Mouse (Mus musculus) CH12.LX (cell line): ENCODE results near the gene Syt9. TPM values are rescaled to one million over a fixed set of nuclear protein-coding genes. Genes with fewer than 3 reads are reported as not detected.

Source experiments
- DNase-seq: peaks from one replicate; pipeline ENCODE4 v3.0.0-alpha.2; 2013; ENCODE audit errors: extremely low read depth
- H3K27ac ChIP-seq: 2 replicates; pipeline ENCODE4 v1.5.1; 2012; ENCODE audit warnings: low read depth, mild to moderate bottlenecking, control low read depth, moderate library complexity; ENCODE audit not compliant: insufficient read depth
- H3K27me3 ChIP-seq: replicated peaks from 2 replicates; pipeline ENCODE3; 2012; ENCODE audit warnings: inconsistent platforms
- H3K36me3 ChIP-seq, 2 experiments: replicated peaks in 1 of 2; 2 replicates each; pipeline versions ENCODE3 to v1.6.1; 2012; ENCODE audit warnings: inconsistent platforms in 1 of 2, low read length in 1 of 2, mild to moderate bottlenecking in 1 of 2, mixed read lengths in 1 of 2, moderate library complexity in 1 of 2; ENCODE audit not compliant: control insufficient read depth in 1 of 2, insufficient read depth in 1 of 2
- H3K4me1 ChIP-seq, 2 experiments: 2 replicates each; pipeline ENCODE4 v1.6.1; 2012; ENCODE audit warnings: inconsistent platforms in 1 of 2, moderate library complexity in 1 of 2; ENCODE audit not compliant: insufficient read depth in 2 of 2, control insufficient read depth in 1 of 2
- H3K4me2 ChIP-seq: 2 replicates; pipeline ENCODE4 v1.6.1; 2012; ENCODE audit warnings: low read depth, mild to moderate bottlenecking, control low read depth; ENCODE audit not compliant: poor library complexity, insufficient read depth, severe bottlenecking
- H3K4me3 ChIP-seq, 3 experiments: fragments of 150-350 bp in 1 of 3; sonication (generic) in 1 of 3; replicated peaks in 1 of 3; 2 replicates each; pipeline versions ENCODE3 to v1.5.1; 2011 to 2012; ENCODE audit warnings: low read depth in 2 of 3, low read length in 2 of 3, mild to moderate bottlenecking in 2 of 3, moderate library complexity in 2 of 3, control low read depth in 1 of 3, improper control_type of control experiment in 1 of 3, inconsistent platforms in 1 of 3, mixed read lengths in 1 of 3; ENCODE audit not compliant: poor library complexity in 1 of 3
- H3K79me2 ChIP-seq: replicated peaks from 2 replicates; pipeline ENCODE4 v1.6.1; 2012; ENCODE audit warnings: mild to moderate bottlenecking, moderate library complexity; ENCODE audit not compliant: control insufficient read depth, poor library complexity, insufficient read depth, severe bottlenecking; ENCODE audit errors: extremely low read depth
- H3K9ac ChIP-seq: 2 replicates; pipeline ENCODE4 v1.6.1; 2012; ENCODE audit warnings: low read depth, mild to moderate bottlenecking, control low read depth, moderate library complexity; ENCODE audit not compliant: insufficient read depth
- H3K9me3 ChIP-seq: replicated peaks from 2 replicates; pipeline ENCODE3; 2012; ENCODE audit warnings: low read length, inconsistent platforms, mixed read lengths
- BHLHE40 ChIP-seq: IDR thresholded peaks from 2 replicates; pipeline ENCODE4 v1.6.1; 2011; ENCODE audit warnings: mild to moderate bottlenecking, low read depth, low read length, improper control_type of control experiment
- CHD1 ChIP-seq: IDR thresholded peaks from 2 replicates; pipeline ENCODE4 v1.6.1; 2012; ENCODE audit warnings: low read depth, low read length, improper control_type of control experiment, inconsistent platforms
- CHD2 ChIP-seq: IDR thresholded peaks from 2 replicates; pipeline ENCODE4 v1.6.1; 2011; ENCODE audit warnings: low read length, improper control_type of control experiment
- CTCF ChIP-seq, 2 experiments: IDR thresholded peaks in 1 of 2; conservative IDR thresholded peaks in 1 of 2; 2 replicates each; pipeline ENCODE4 v1.5.1; 2011 to 2012; ENCODE audit warnings: low read depth in 2 of 2, low read length in 2 of 2, improper control_type of control experiment in 1 of 2, inconsistent platforms in 1 of 2, mild to moderate bottlenecking in 1 of 2, moderate library complexity in 1 of 2
- E2F4 ChIP-seq: IDR thresholded peaks from 2 replicates; pipeline ENCODE4 v1.6.1; 2011; ENCODE audit warnings: low read depth, low read length, improper control_type of control experiment; ENCODE audit not compliant: insufficient replicate concordance
- ELF1 ChIP-seq: IDR thresholded peaks from 2 replicates; pipeline ENCODE4 v1.6.1; 2014; ENCODE audit warnings: low read depth, mild to moderate bottlenecking, inconsistent platforms, low read length, improper control_type of control experiment
- EP300 ChIP-seq: IDR thresholded peaks from 2 replicates; pipeline ENCODE4 v1.6.1; 2011; ENCODE audit warnings: low read length, improper control_type of control experiment
- ETS1 ChIP-seq: conservative IDR thresholded peaks from 2 replicates; pipeline ENCODE4 v1.6.1; 2012; ENCODE audit warnings: low read depth, mild to moderate bottlenecking, inconsistent platforms, low read length, improper control_type of control experiment, moderate library complexity
- GABPA ChIP-seq: IDR thresholded peaks from 2 replicates; pipeline ENCODE4 v1.6.1; 2012; ENCODE audit warnings: low read depth, low read length, improper control_type of control experiment, inconsistent platforms; ENCODE audit not compliant: insufficient replicate concordance
- HCFC1 ChIP-seq: IDR thresholded peaks from 2 replicates; pipeline ENCODE4 v1.6.1; 2012; ENCODE audit warnings: low read depth, mild to moderate bottlenecking, inconsistent platforms, low read length, improper control_type of control experiment
- IRF4 ChIP-seq: IDR thresholded peaks from 2 replicates; pipeline ENCODE4 v1.6.1; 2014; ENCODE audit warnings: low read depth, mild to moderate bottlenecking, inconsistent platforms, low read length, improper control_type of control experiment
- JUN ChIP-seq: IDR thresholded peaks from 2 replicates; pipeline ENCODE4 v1.6.1; 2011; ENCODE audit warnings: low read depth, mild to moderate bottlenecking, low read length, improper control_type of control experiment, moderate library complexity; ENCODE audit not compliant: insufficient read depth
- JUND ChIP-seq: conservative IDR thresholded peaks from 2 replicates; pipeline ENCODE4 v1.6.1; 2011; ENCODE audit warnings: low read depth, low read length, improper control_type of control experiment
- KAT2A ChIP-seq: IDR thresholded peaks from 2 replicates; pipeline ENCODE4 v1.6.1; 2012; ENCODE audit warnings: low read length, improper control_type of control experiment, inconsistent platforms; ENCODE audit not compliant: insufficient replicate concordance
- MAFK ChIP-seq: IDR thresholded peaks from 2 replicates; pipeline ENCODE4 v1.6.1; 2011; ENCODE audit warnings: low read length, improper control_type of control experiment; ENCODE audit not compliant: insufficient replicate concordance
- MAX ChIP-seq: IDR thresholded peaks from 2 replicates; pipeline ENCODE4 v1.6.1; 2011; ENCODE audit warnings: low read length, improper control_type of control experiment
- MAZ ChIP-seq: IDR thresholded peaks from 2 replicates; pipeline ENCODE4 v1.6.1; 2012; ENCODE audit warnings: low read depth, mild to moderate bottlenecking, inconsistent platforms, low read length, improper control_type of control experiment, moderate library complexity
- MEF2A ChIP-seq: IDR thresholded peaks from 2 replicates; pipeline ENCODE4 v1.6.1; 2014; ENCODE audit warnings: low read depth, mild to moderate bottlenecking, inconsistent platforms, low read length, improper control_type of control experiment, borderline replicate concordance
- MXI1 ChIP-seq: IDR thresholded peaks from 2 replicates; pipeline ENCODE4 v1.6.1; 2011; ENCODE audit warnings: mild to moderate bottlenecking, low read depth, low read length, improper control_type of control experiment
- NELFE ChIP-seq: IDR thresholded peaks from 2 replicates; pipeline ENCODE4 v1.6.1; 2011; ENCODE audit warnings: low read depth, low read length, improper control_type of control experiment
- PAX5 ChIP-seq: IDR thresholded peaks from 2 replicates; pipeline ENCODE4 v1.6.1; 2012; ENCODE audit warnings: low read length, inconsistent platforms, mixed read lengths
- RAD21 ChIP-seq: IDR thresholded peaks from 2 replicates; pipeline ENCODE4 v1.6.1; 2011; ENCODE audit warnings: low read depth, mild to moderate bottlenecking, low read length, improper control_type of control experiment, moderate library complexity
- RCOR1 ChIP-seq: conservative IDR thresholded peaks from 2 replicates; pipeline ENCODE4 v1.6.1; 2012; ENCODE audit warnings: low read depth, mild to moderate bottlenecking, inconsistent platforms, low read length, improper control_type of control experiment
- SIN3A ChIP-seq: IDR thresholded peaks from 2 replicates; pipeline ENCODE4 v1.6.1; 2012; ENCODE audit warnings: low read length, improper control_type of control experiment, inconsistent platforms
- SMC3 ChIP-seq: IDR thresholded peaks from 2 replicates; pipeline ENCODE4 v1.6.1; 2011; ENCODE audit warnings: low read depth, low read length, improper control_type of control experiment
- TCF12 ChIP-seq: IDR thresholded peaks from 2 replicates; pipeline ENCODE4 v1.6.1; 2014; ENCODE audit warnings: low read depth, mild to moderate bottlenecking, inconsistent platforms, low read length, improper control_type of control experiment
- UBTF ChIP-seq: IDR thresholded peaks from 2 replicates; pipeline ENCODE4 v1.6.1; 2012; ENCODE audit warnings: low read depth, mild to moderate bottlenecking, inconsistent platforms, low read length, improper control_type of control experiment, moderate library complexity
- USF1 ChIP-seq: IDR thresholded peaks from 2 replicates; pipeline ENCODE4 v1.6.1; 2014; ENCODE audit warnings: low read depth, mild to moderate bottlenecking, inconsistent platforms, low read length, improper control_type of control experiment
- USF2 ChIP-seq: conservative IDR thresholded peaks from 2 replicates; pipeline ENCODE4 v1.6.1; 2011; ENCODE audit warnings: low read depth, low read length, improper control_type of control experiment
- ZC3H11A ChIP-seq: IDR thresholded peaks from 2 replicates; pipeline ENCODE4 v1.6.1; 2012; ENCODE audit warnings: low read depth, mild to moderate bottlenecking, inconsistent platforms, low read length, improper control_type of control experiment
- ZKSCAN1 ChIP-seq: IDR thresholded peaks from 2 replicates; pipeline ENCODE4 v1.6.1; 2012; ENCODE audit warnings: low read depth, inconsistent platforms, low read length, improper control_type of control experiment, borderline replicate concordance
- ZMIZ1 ChIP-seq: IDR thresholded peaks from 2 replicates; pipeline ENCODE4 v1.6.1; 2012; ENCODE audit warnings: low read depth, mild to moderate bottlenecking, inconsistent platforms, low read length, improper control_type of control experiment
- dilution Hi-C: fragments of 300-500 bp; cut with MboI; formaldehyde crosslinking; loops from 2 replicates; pipeline ENCODE4 v1.14.3; 2020; ENCODE audit warnings: low sequenced_read_pairs; ENCODE audit not compliant: extremely low pct_unique_long_range_greater_than_20kb, extremely low pct_ligation_motif_present
- in situ Hi-C: fragments of 300-500 bp; cut with MboI; formaldehyde crosslinking; loops from 3 replicates; pipeline ENCODE4 v1.14.3; 2019; ENCODE audit warnings: low sequenced_read_pairs, low pct_ligation_motif_present, low pct_unique_long_range_greater_than_20kb, mixed read lengths
- polyA plus RNA-seq: library from polyadenylated mRNA; unstranded; fragments of >175 nt; gene quantifications from 2 replicates; pipeline ENCODE4 v1.2.1, GENCODE M21; 2012; ENCODE audit warnings: low read depth; ENCODE audit not compliant: insufficient read length
- total RNA-seq, 2 experiments: library from RNA; depleted of rRNA; stranded (reverse); fragments of 300-350 nt in 1 of 2; fragments of >200 nt in 1 of 2; gene quantifications; 2 replicates each; pipeline ENCODE4 v1.2.3; 2012 to 2014

The Syt9 gene
- total and polyA plus RNA-seq, 3 experiments: not detected

DNA sequence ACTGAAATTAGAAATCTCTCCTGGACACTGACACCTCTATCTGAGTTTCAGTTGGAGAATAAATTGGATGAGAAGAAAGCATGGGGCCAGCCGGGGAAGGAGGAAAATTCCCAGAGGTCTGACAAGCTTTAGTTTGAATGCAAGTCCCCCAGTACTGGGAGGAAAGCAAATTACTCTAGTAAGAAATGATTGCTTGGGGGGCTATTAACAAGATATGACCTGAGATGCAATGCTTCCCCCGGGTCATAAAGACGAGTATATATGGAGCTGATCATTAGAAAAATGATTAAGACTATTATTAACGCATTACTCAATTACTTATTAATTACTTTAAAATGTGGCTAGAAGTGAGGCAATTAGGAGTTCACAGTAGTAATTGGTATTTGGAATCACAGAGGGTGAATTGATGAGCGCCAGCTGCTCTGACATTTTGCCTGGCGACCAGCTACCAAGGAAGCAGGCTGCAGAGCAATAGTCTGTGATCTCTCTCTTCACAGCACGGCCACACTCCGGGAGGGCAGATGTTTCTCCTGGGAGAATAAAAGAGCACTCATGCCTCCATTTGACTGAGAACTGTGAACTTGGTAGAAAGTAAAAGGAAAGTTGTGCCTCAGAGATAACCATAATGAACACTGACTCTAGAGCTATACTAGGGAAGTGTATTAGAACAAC lies 28.9 kb upstream of the Syt9 start:
- Histone ChIP-seq H3K27me3 (peaks cover 5% of the 10 kb centered on the region), H3K9me3 (peaks cover 3% of the 10 kb centered on the region), H3K79me2 (no peaks in the 10 kb centered on the region), H3K4me1 (no peaks in the 10 kb centered on the region), H3K36me3 (no peaks in the 10 kb centered on the region), H3K4me3 (no peak overlapping the region), H3K4me2 (no peak overlapping the region)
- DNase-seq: no peak
- dilution Hi-C loops: no loop called here
- no peak for TF ChIP-seq MAX
- no peak for TF ChIP-seq MXI1
- TF ChIP-seq TCF12: no peak
- no peak for TF ChIP-seq ELF1
- no peak for TF ChIP-seq CHD1
- no peak for TF ChIP-seq CHD2
- no peak for TF ChIP-seq USF1
- no peak for TF ChIP-seq SMC3
- TF ChIP-seq SIN3A: no peak
- TF ChIP-seq RAD21: no peak
- no peak for TF ChIP-seq RCOR1
- TF ChIP-seq PAX5: no peak
- no peak for TF ChIP-seq E2F4
- TF ChIP-seq KAT2A: no peak
- TF ChIP-seq ZC3H11A: no peak
- no peak for TF ChIP-seq ZMIZ1
- no peak for TF ChIP-seq ETS1
- TF ChIP-seq ZKSCAN1: no peak
- no peak for TF ChIP-seq GABPA
- TF ChIP-seq, all 38 proteins: peak for 0
- in situ Hi-C loops: no loop called here
- Histone ChIP-seq H3K9ac (no peak overlapping the region), H3K27ac (no peak overlapping the region)

DNA sequence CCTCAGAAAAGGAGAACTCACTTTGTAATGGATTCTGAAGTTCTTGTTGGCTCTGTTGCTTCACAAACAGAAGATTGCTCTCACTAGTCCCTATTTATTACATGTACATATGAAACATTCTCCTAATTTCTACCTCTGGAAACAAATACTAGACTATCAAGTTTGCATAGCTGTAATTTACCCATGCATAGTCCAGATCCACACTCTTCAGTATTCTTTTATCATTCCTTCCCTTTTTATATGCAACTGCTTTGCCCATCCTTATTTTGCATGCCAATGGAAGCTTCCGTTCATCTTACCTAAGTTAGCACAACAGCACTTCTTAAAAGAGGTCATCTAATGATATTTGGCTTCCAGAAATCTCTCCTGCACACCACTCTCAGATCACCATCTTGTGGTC lies 21.3 kb upstream of the Syt9 start:
- Histone ChIP-seq H3K4me3 (no peak overlapping the region), H3K9me3 (no peaks in the 10 kb centered on the region), H3K79me2 (no peaks in the 10 kb centered on the region), H3K4me2 (no peak overlapping the region), H3K27me3 (peaks cover 5% of the 10 kb centered on the region), H3K4me1 (no peaks in the 10 kb centered on the region), H3K9ac (no peak overlapping the region), H3K36me3 (no peaks in the 10 kb centered on the region), H3K27ac (no peak overlapping the region)
- TF ChIP-seq MAZ (no peak), BHLHE40 (no peak), PAX5 (no peak), TCF12 (no peak), JUN (no peak), CHD2 (no peak), USF2 (no peak), NELFE (no peak), EP300 (no peak), CTCF (conservative IDR thresholded peaks at IDR 0.05 in 1 of 2, IDR thresholded peaks at IDR 0.05 in 1 of 2; ENCODE audit: low read depth in 2 of 2, low read length in 2 of 2) (no peak), ELF1 (no peak), UBTF (no peak), HCFC1 (no peak), E2F4 (no peak), ETS1 (no peak), SIN3A (no peak), MEF2A (no peak), MAFK (no peak), JUND (no peak), IRF4 (no peak)
- no peak for DNase-seq
- in situ Hi-C loops (no loop called here), dilution Hi-C loops (no loop called here)
